Mouse (Mus musculus): Measurements from ENCODE around the gene Dnm3.

GRCm38 (mm10) chr1:162077454-162077853 lies 400.4 kb downstream of the Dnm3 start:
- TF ChIP-seq CTCF (IDR thresholded peaks at IDR 0.05; ENCODE audit: extremely low read depth, insufficient read depth, low read length) (no peak), POLR2A (IDR thresholded peaks at IDR 0.05; ENCODE audit: extremely low read depth, insufficient read depth, low read length) (no peak)
